Mouse (Mus musculus) right cerebral cortex, postnatal 10 days (tissue): ENCODE measurements around the gene Stard10.

ENCODE experiments used
- DNase-seq, 2 experiments: peaks; one replicate each; pipeline ENCODE4 v3.0.0; 2021; ENCODE audit warnings: low spot score in 2 of 2

Gene Stard10

DNA sequence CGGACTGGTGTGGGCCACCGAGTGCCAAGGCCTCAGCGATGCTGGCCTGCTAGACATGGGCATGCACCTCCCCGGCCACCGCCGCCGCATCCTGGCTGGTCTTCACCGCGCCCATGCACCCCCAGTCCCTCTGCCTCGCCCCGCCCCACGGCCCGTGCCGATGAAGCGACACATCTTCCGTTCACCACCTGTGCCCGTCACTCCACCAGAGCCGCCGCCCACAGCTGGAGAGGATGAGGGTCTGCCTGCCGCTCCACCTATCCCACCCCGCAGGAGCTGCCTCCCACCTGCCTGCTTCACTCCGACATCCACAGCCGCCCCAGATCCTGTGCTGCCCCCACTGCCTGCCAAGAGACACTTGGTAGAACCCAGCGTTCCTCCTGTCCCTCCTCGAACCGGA is 56.2 kb downstream of the Stard10 start:
- no peak for DNase-seq

DNA sequence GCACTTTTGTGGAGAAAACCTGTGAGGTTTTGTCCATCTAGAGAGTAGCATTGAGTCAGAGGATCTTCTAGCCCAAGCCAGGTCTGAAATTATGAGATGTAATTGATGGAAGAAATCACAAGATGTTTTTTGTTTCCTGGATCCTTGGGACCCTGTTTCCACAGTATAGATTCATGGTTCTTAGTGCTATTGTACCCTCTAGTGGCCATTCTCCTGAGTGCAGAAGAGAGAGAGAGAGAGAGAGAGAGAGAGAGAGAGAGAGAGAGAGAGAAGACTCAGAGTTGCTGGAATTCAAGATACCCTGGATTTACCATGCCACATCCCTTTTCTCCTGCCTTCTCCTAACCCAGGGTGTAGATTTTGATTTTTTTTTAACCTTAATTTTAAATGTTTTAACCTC is 57.3 kb downstream of the Stard10 start:
- DNase-seq, result peak in 1 of 2 experiments; percentile 57

DNA sequence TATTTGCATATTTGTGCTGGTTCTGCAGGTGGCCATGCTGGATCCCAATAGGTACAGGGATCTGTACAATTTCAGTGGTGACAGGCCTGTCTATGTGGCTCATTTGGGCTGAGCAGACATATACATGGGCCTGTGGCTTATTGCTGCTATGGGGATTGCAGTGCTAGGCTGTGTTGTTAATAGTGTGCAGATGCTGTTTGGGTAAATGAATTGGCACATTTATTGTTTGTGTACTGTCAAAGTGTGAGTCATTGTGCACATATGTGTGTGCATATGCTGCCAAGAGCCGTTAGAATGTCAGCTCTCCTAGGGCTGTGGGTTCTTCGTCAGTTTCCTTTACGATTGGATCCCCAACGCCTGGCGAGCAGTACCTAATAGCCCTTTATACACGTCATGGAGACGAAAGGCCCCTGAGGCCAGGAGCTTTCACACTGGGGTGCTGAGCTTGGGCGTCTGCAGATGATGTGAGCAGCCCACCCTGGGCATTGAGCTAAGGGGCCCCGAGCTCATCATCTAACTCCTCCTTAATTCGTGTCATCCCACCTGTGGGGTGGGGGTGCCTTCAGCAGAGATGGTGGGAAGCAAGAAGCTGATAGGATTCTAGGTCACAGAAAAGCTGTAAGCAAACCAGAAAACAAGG is 59.9 kb downstream of the Stard10 start:
- no peak for DNase-seq

DNA sequence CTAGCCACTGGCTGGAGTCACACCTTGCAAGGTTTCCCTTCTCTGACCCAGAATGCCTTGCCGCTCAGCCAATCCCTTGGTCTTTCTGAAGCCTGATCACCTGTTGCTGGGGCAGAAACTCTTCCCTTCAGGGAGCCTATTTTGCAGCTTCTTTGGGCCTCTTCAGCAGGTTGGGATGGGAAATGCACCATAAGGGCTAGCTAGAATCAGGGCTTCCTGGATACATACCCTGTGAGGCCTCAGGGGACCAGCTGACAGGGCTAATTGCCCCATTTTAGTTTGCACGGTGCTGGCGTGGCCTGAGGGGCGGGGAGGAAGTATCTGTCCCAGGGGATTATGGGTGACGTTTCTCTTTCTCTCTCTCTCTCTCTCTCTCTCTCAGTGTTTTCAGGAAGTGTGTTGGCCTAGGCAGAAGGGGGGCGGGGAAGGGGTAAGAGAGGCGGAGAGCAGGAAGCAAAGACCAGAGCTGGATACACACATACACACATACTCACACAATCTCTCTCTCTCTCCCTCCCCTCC is 60.9 kb downstream of the Stard10 start:
- peak in 1 of 2 experiments; percentile 48 for DNase-seq

DNA sequence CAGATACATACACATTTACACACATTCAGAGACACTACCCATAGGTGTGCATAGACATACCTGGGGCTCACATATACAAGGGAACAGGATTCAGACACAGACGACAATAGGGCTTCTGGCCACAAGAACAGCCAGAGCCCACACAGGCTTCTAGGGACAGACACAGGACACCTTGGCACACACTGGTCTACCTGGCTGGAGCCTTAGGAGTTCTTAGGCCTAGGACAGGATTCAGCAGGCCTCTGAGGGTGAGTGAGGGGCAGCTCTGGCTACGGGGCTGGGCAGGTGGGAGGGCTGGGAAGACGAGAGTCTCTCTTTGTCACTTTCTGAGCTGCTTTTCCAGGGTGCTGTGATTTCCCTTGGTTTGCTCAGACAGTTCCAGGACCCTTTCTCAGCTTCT is 61.4 kb downstream of the Stard10 start:
- no peak for DNase-seq

DNA sequence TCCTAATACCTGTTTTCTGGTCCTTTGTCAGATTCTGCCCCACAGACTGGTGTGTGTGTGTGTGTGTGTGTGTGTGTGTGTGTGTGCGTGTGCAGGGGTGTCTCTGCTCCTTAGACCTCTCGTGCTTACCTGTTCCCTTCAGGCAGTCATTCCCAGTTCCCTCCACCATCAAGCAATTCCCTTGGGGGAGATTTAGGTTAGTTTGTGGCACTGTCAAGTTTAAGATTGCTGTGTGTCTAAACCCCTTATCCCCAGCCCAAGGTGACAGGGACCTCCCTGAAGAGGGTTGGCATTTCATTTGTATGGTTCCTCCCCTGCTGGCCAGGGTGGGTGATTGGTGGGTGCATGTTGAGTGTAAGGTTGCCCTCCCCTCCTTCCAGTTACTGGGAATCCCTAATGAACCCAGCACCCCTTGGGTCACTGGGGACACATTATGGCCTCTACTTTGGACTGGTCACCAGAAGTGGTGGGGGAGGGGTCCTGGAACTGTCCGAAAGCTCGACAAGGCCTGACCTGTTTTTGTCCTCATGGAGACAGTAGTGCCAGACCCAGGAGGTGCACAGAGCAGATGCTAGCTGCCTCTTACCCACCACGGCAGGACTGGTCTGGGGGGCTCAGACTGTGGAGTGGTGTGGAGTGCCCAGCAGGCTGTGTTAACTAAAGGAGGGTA is 62.0 kb downstream of the Stard10 start:
- DNase-seq, result no peak

DNA sequence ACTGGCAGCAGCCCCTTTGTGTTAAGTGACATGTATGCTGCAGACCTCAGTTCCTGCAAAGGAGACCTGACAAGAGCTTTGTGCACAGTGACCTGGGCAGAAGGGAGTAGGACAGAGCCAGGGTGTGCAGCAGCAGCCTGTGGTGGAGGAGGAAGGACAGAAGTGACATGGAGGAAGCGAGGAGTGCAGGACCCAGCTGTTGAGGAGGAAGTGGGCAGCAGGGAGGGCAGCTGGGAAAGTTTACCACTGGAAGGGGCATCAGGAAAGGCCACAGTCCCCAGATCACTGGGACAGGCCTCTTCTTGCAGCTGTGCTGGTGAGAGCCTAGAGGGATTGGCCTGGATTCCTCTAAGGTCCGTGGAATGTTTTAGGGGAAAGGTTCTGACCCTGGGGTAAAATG is 62.8 kb downstream of the Stard10 start:
- no peak for DNase-seq

DNA sequence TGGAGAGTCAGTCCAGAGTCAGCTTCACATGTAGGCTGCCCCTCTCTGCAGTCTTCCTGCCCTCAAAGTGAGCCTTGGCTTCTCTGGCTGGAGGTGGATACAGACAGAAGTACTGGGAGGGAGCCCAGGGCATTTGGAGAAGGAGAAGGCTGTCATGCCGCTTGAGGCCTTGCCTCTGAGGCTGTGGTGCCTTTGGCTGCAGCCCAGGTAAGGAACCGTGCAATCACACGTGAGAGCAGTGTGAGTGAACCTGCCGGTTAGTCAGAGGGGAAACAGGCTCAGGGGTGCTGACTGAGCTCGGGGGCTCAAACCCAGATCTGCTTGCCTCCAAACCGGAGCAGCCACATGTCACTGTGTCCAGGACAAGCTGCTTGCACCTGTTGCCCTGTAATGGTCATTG is 64.6 kb downstream of the Stard10 start:
- no peak for DNase-seq

DNA sequence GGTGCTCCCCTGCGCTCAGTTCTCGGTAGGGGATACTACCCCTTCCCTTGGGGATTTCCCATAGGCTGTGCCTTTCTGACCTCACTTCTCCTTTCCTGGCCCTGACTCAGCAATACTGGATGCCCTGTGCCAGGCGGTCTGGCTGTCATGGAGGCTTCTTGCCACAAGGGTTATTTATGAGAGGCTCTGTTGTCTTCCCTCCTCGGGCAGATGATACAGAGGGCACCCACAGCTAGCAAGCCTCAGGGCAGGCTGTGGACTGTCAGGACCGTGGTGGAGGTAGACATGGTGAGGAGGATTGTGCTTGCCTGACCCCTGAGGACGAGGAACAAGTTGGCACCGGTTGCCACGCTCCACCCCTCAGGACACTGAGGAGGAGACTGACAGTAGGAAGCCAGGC is 65.5 kb downstream of the Stard10 start:
- peak; percentile 50 to 64 for DNase-seq

DNA sequence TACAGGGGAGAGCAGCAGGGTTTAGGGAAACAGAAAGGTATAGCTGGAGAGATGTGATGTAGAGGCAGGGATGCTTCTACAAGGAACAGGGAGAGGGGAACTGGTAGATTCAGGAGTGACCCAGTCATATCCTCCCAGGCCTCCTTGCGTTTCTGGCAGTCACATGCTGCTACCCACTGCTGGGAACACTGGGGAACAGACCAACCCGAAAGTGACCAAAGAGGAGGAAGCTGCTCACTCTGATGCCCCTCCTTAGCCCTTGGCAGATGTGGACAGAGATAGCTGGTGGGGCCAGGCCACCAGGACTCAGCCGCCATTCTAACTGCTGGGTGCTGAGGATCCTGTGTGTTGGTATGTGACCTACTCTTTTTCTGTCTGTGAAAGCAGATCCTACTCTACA is 66.9 kb downstream of the Stard10 start:
- no peak for DNase-seq

DNA sequence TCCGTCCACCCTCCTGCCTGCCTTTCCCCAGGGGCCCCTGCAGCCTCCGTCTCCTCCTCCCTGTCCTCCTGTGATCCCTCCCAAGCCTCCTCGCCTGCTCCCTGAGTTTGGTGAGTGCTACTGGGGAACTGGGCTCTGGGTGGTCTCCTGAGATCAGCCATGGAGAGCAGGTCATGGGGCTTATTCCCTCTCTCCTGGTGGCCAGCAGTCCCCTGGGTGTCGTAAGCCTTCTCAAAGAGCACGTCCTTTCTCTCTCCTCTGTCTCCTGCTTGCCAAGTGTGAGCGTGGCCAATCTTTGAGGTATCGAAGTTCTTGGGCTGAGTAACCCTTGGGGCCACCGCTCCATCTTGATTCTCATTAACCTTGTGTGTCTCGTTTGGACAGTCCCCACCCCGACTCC is 68.0 kb downstream of the Stard10 start:
- no peak for DNase-seq

DNA sequence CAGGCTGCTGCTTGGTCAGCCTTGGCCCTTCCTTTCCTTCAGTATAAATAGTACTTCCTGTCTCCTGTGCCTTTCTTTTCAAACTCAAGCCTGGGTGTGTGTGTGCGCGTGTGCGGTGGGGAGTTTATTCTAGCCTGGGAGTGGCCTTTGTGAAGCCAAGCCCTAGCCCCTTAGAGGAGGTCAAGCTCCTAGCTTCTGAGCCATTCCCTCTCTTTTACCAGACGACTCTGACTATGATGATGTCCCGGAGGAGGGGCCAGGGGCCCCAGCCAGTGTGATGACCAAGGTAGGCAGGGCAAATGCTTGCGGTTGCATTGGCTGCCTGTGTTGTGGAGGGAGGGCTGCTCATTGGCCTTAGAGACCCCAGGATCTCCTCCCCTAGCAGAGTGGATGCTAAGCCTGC is 68.4 kb downstream of the Stard10 start:
- DNase-seq, result no peak

DNA sequence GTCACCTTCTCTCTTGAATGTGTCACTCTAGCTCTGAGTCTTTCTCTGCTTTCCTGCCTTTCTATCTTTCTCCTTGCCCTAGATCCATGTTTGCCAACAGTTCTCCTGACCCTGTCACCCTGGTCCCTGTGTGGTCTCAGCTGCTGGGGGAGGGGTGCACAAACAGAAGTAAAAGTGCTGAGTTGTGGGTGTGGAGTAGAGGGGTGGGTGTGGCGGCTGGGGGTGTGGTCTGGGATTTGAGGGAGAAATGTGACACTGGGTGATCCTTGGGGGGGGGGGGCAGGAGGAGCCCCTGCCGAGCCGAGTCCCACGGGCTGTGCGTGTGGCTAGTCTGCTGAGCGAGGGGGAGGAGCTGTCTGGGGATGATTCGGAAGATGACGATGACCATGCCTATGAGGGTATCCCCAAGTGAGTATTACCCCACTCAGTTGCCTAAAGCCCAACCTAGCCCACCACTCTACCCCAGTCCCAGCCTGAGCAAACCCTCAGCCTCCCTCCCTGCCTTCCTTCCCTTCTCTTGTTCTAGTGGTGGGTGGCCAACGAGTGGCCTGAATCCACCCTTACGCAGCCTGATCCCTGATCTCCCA is 69.1 kb downstream of the Stard10 start:
- no peak for DNase-seq

DNA sequence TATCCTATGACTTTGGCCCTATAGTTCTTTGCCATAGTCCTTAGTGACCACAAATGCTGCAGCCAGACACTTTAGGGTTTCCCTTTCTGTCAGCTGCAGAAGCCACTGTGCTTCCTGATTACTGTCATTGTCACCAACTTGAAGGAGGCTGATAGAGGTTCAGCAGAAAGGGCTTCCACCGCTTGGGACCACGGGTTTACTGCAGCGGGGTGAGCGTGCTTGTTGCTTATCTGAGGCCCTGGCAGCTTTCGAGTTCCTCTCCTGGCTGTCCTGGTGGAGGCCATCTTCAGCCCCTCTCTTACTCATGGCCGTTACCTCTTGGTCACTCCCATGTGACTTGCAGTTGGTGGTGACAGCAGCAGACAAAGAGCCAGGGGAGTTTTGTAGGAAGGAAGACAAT is 72.4 kb downstream of the Stard10 start:
- no peak for DNase-seq

DNA sequence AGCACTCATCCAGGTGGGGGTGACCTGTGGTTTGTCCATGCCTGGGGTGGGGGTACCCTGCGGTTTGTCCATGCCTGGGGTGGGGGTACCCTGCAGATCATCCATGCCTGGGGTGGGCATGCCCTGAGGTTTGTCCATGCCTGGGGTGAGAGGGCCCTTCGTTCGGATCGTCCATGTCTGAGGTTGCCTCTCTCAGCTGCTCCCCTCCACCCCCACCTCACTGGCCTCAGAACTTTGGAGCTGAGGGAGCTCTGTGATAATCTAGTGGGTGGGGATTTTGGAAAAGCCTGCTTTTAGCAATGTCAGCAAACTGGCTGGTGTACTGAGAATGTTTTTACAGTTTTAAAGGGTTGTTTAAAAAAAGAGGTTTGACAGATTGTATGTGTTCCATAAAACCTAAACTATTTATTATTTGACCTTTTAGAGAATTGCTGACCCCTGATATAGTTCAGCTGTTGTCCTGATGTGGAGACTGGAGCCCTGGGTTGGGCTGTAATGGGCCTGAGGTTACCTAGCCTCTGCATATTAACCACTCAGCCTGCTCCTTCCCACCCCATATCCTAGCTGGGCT is 75.1 kb downstream of the Stard10 start:
- no peak for DNase-seq

DNA sequence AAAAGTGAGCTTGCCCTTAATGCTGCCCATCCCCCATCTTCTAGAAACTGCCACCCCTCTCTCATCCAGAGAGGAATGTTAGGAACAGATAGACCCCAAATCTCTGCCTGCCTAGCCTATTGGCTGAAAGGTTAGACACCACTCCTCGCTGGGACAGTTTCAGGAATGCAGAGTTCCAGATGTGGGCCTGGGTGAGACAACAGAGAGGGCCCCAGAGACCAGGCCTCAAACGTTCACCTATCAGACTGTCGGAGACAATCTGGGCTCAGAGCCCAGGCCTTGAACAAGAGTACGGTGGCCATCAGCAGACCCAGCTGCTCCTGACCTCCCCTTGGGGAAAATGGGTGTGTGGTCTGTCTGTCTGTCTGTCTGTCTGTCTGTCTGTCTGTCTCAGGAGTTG is 76.1 kb downstream of the Stard10 start:
- DNase-seq, result no peak

DNA sequence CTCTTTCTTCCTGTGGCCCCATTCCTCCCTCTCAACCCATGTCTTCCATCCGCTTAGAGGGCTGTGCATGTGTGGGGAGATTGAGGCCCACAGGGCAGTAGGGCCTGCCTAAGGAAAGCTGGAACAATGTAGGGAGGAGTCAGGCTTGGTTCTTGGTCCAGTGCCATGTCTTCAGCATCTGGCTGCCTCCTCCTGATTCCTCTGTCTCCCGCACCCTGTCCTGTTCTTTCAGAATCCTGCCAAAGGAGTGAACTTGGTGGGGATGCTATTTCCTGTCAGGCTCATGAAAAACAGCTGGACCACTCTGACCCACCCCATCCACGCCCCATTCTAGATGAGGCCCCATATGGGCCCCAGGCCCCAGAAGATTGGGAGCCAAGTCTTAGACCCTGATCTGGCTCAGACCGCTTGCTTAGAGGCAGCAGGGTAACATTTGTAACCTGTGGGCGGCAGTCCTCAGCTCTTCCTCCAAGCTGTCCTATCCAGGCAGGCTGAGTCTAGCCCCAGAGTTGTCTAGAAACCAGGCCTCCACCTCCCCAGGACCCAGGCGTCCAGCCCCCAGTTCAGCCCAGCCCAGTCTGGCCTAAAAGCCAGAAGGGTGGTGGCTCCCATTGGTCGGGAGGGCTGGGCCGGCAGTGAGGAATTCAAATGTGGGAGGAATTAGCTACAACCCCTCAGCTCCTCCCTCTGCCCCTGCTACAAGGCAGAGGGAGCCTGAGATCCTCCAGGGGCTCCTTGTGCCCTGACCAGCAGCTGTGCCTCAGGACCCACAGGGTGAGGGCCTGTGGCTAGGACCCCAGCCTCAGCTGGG is 77.0 kb downstream of the Stard10 start:
- no peak for DNase-seq

DNA sequence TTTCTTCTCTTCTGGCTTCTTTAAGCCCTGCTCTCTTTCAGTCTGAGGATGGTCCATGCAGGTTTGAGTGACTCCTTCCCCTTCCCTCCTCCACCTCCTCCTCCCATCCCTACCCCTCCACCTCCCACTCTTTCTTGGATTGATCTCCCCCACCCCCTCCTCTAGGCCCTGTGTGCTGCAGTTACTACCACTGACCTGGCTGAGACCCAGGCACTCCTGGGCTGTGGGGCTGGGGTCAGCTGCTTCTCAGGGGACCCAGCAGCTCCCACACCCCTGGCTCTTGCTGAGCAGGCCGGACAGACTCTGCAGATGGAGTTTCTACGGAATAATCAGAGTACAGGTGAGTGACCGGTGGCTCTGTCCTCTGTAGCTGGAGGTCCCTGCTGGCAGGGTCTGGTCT is 77.7 kb downstream of the Stard10 start:
- no peak for DNase-seq

DNA sequence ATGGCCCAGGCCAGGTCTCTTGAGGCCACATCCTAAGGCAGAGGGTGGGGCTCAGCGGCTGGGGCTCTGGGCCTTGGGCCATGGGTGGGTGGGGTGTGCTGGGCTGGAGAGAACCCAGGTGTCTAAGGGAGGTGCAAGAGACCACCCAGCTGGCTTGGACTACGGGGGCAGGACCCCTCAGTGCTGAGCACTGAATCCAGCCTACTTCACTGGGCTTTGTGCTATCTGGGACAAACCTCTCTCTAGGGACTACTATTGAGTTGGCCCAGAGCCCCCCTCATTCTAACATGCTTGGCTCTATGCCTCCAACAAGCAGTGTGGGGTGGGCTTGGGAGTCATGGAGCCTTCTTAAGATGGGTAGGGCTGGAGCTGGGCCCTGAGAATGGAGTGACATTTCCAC is 78.6 kb downstream of the Stard10 start:
- no peak for DNase-seq
